Mouse (Mus musculus): ENCODE measurements around the gene C1qtnf4.

Gene C1qtnf4

GRCm38 (mm10) chr2:90931829-90932228, 46.2 kb downstream of the C1qtnf4 start:
- no peak for DNase-seq (ENCODE audit: low read depth, low spot score)

GRCm38 (mm10) chr2:90932273-90932672, 46.6 kb downstream of the C1qtnf4 start:
- no peak for DNase-seq (ENCODE audit: low read depth, low spot score)

- no peak for DNase-seq (ENCODE audit: low read depth, low spot score)
These were observed 52.7 kb downstream of the C1qtnf4 start for GRCm38 (mm10) chr2:90938362-90938761.

- no peak for DNase-seq (ENCODE audit: low read depth, low spot score)
These were observed 54.1 kb downstream of the C1qtnf4 start for GRCm38 (mm10) chr2:90939750-90940149.
